Mouse (Mus musculus): ENCODE measurements around the gene Fbn1. TPM values are rescaled to one million over a fixed set of nuclear protein-coding genes. Genes with fewer than 3 reads are reported as not detected.

Gene Fbn1
- polyA plus RNA-seq, 1 experiment from 2014 or later, result 33.7 TPM

DNA sequence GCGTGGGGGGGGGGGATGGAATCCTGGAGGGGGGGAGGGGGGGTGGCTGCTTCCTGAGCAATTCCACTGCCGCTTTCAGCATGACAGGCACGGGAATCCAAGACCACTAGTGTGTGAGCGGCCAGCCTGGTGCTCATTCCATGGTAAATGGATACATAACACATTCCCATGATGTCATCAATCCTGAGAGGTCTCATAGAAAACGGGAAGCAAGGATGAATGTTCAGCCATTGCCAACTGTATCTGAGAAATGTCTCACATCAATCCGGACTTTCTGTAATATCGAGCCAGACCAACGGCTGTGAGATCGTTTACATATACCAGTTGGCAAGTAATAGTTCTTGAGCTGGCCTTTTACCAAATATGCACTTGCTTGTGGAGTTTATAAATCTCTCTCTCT, 87.2 kb downstream of the Fbn1 start:
- no peak overlapping the region for H3K27ac ChIP-seq (ENCODE audit: low read length)
- peaks cover 11% of the 10 kb centered on the region; the same call in 1 of the 2 replicates for H3K4me1 ChIP-seq (ENCODE audit: control insufficient read depth, insufficient read depth, low read length)
- 38% methylated on average over 9 of the region's 9 CpGs for WGBS
- H3K36me3 ChIP-seq (ENCODE audit: control insufficient read depth, insufficient read depth, low read length), result no peaks in the 10 kb centered on the region
- H3K4me3 ChIP-seq (replicated peaks; ENCODE audit: low read length), result no peak overlapping the region
- ATAC-seq (ENCODE audit: insufficient read depth, low FRiP score), result peak; percentile 79
- no peak overlapping the region for H3K9ac ChIP-seq (ENCODE audit: low read length)
- no peaks in the 10 kb centered on the region for H3K9me3 ChIP-seq (replicated peaks; ENCODE audit: control insufficient read depth, low read length)
- H3K27me3 ChIP-seq (ENCODE audit: control insufficient read depth, insufficient read depth, low read length), result no peaks in the 10 kb centered on the region
- no peak overlapping the region for H3K4me2 ChIP-seq (ENCODE audit: low read depth, low read length)

DNA sequence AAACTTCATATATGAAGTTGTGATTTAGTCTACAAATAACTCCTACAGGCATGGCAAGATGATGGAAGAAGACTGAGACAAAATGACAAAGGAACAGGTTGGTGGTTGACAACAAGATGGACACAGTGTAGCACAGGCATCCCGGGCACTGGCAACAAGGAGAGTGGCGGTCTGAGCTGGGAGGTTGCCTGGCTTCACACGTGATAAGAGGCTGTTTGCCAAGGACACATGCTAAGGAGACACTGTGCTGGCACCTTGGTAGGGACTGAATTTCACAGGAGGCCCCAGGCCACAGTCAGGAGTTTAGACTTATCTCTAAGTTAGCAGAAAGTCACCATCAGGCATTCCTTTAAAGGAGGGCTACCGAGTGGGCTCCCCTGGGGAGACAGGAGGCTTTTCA, 88.1 kb downstream of the Fbn1 start:
- Histone ChIP-seq H3K9me3 (replicated peaks; ENCODE audit: control insufficient read depth, low read length) (no peaks in the 10 kb centered on the region), H3K4me3 (replicated peaks; ENCODE audit: low read length) (no peak overlapping the region), H3K4me1 (ENCODE audit: control insufficient read depth, insufficient read depth, low read length) (peaks cover 11% of the 10 kb centered on the region; the same call in 1 of the 2 replicates), H3K4me2 (ENCODE audit: low read depth, low read length) (no peak overlapping the region), H3K36me3 (ENCODE audit: control insufficient read depth, insufficient read depth, low read length) (no peaks in the 10 kb centered on the region), H3K27me3 (ENCODE audit: control insufficient read depth, insufficient read depth, low read length) (no peaks in the 10 kb centered on the region), H3K9ac (ENCODE audit: low read length) (no peak overlapping the region), H3K27ac (ENCODE audit: low read length) (peak overlapping the region; percentile 30; the same call in 1 of the 2 replicates)
- no peak for ATAC-seq (ENCODE audit: insufficient read depth, low FRiP score)
- 80% methylated on average over 4 of the region's 4 CpGs for WGBS

DNA sequence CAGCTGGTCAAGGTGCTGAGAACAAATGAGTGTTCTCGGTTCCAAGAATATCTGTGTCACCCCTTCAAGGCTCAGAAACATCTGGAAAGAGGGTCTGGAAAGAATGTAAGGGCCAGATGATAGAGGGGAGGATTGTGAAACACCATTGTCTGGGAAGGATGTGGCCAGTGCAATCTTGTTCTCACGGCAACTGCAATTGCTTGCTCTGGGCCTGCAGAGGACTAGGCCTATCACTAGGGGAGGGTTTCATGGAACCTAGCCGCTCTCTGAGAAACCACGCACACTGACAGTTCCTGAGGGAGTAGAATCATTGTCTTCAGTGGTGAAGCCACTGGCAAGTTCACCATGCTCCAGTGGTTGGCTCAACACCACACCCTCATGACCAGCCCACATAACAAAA, 89.2 kb downstream of the Fbn1 start:
- no peak for ATAC-seq (ENCODE audit: insufficient read depth, low FRiP score)
- WGBS, result 85% methylated on average over 4 of the region's 4 CpGs
- Histone ChIP-seq H3K27ac (ENCODE audit: low read length) (no peak overlapping the region), H3K4me1 (ENCODE audit: control insufficient read depth, insufficient read depth, low read length) (peaks cover 11% of the 10 kb centered on the region; the same call in 1 of the 2 replicates), H3K9me3 (replicated peaks; ENCODE audit: control insufficient read depth, low read length) (no peaks in the 10 kb centered on the region), H3K9ac (ENCODE audit: low read length) (no peak overlapping the region), H3K4me2 (ENCODE audit: low read depth, low read length) (no peak overlapping the region), H3K27me3 (ENCODE audit: control insufficient read depth, insufficient read depth, low read length) (no peaks in the 10 kb centered on the region), H3K36me3 (ENCODE audit: control insufficient read depth, insufficient read depth, low read length) (no peaks in the 10 kb centered on the region), H3K4me3 (replicated peaks; ENCODE audit: low read length) (no peak overlapping the region)

DNA sequence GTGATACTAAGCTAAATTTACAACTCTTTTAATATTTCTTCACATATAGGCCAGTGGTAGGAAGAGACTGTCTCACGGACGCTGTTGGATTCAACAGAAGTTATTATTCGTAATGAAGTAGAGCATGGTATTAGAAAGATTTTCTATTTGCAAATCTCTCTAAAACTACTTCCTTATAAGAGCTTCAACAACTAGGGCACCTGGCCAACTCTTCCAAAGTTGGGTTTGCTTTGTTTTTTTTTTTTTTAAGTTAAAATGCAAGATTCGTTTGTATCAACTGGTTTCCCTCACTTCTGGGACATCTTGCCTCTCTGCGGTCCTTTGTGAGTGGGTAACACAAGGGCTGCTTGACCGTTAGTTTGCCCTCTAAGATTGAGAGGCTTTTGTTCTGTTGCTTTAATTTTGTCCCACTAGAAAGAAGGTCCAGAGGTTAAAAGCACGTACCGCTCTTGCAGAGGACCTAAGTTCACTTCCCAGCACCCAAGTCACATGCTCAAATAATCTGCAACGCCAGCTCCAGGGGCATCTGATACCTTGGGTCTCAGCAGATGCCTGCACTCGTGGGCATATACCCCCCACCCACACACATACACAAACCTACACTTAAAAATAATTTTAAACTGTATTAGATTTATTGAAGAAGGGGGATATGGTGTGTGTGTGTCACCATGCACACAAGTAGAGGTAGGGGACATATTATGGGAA, 91.1 kb downstream of the Fbn1 start:
- H3K4me2 ChIP-seq (ENCODE audit: low read depth, low read length), result no peak overlapping the region
- peak overlapping the region; percentile 19; the same call in 1 of the 2 replicates for H3K27ac ChIP-seq (ENCODE audit: low read length)
- H3K9ac ChIP-seq (ENCODE audit: low read length), result no peak overlapping the region
- WGBS, result 66% methylated on average over 10 of the region's 10 CpGs
- no peaks in the 10 kb centered on the region for H3K9me3 ChIP-seq (replicated peaks; ENCODE audit: control insufficient read depth, low read length)
- no peak overlapping the region for H3K4me3 ChIP-seq (replicated peaks; ENCODE audit: low read length)
- H3K27me3 ChIP-seq (ENCODE audit: control insufficient read depth, insufficient read depth, low read length), result no peaks in the 10 kb centered on the region
- H3K36me3 ChIP-seq (ENCODE audit: control insufficient read depth, insufficient read depth, low read length), result peaks cover 2% of the 10 kb centered on the region; the same call in 1 of the 2 replicates
- peaks cover 11% of the 10 kb centered on the region; the same call in 1 of the 2 replicates for H3K4me1 ChIP-seq (ENCODE audit: control insufficient read depth, insufficient read depth, low read length)
- no peak for ATAC-seq (ENCODE audit: insufficient read depth, low FRiP score)

DNA sequence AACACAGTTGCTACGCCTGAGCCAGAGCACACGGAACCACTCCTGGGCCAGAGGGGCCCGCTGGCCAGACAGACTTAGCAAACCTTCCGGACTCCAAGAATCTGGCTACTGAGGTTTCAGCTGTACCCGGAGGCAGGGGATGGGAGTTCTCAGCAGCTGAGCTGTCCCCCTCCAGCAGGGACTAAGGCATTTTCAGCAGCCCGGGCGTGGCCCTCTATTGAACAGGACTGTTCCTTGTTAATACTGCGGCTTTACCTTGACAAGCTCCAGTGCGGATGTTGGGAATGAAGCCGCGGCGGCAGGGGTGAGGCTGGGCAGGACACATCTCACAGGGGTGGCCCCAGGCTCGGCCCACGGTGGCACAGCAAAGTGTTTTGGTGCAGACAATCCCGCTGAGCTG, 95.4 kb downstream of the Fbn1 start:
- Histone ChIP-seq H3K36me3 (ENCODE audit: control insufficient read depth, insufficient read depth, low read length) (peaks cover 5% of the 10 kb centered on the region; the same call in 1 of the 2 replicates), H3K4me3 (replicated peaks; ENCODE audit: low read length) (no peak overlapping the region), H3K4me2 (ENCODE audit: low read depth, low read length) (no peak overlapping the region), H3K9me3 (replicated peaks; ENCODE audit: control insufficient read depth, low read length) (no peaks in the 10 kb centered on the region), H3K27ac (ENCODE audit: low read length) (0 out of 2 replicates have a peak overlapping the region, but pooled peaks have one; percentile 20), H3K4me1 (ENCODE audit: control insufficient read depth, insufficient read depth, low read length) (0 out of 2 replicates have a peak, but pooled peaks cover 4% of the 10 kb centered on the region), H3K27me3 (ENCODE audit: control insufficient read depth, insufficient read depth, low read length) (no peaks in the 10 kb centered on the region), H3K9ac (ENCODE audit: low read length) (no peak overlapping the region)
- WGBS, result 72% methylated on average over 15 of the region's 15 CpGs
- no peak for ATAC-seq (ENCODE audit: insufficient read depth, low FRiP score)

DNA sequence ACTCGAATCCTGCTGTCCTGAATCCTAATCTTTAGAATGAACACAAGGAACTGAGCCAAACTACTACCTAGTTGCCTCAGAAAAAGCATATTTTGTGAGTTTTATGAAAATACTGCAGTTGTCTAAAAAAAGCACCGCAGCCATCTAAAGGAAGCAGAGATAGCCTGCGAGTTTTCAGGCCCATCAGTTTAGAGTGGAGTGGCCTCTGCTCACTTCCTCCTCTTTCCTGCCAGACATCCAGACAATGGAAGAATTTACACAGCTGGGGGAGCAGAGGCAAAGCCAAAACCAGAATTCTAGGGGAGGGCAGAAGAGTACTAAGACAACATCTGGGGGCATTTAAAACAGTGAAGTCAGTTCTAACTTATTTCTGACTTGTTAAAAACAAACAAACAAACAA, 96.0 kb downstream of the Fbn1 start:
- WGBS, result 57% methylated on average over 3 of the region's 3 CpGs
- Histone ChIP-seq H3K36me3 (ENCODE audit: control insufficient read depth, insufficient read depth, low read length) (peaks cover 5% of the 10 kb centered on the region; the same call in 1 of the 2 replicates), H3K9me3 (replicated peaks; ENCODE audit: control insufficient read depth, low read length) (no peaks in the 10 kb centered on the region), H3K27ac (ENCODE audit: low read length) (0 out of 2 replicates have a peak overlapping the region, but pooled peaks have one; percentile 20), H3K4me1 (ENCODE audit: control insufficient read depth, insufficient read depth, low read length) (0 out of 2 replicates have a peak, but pooled peaks cover 2% of the 10 kb centered on the region), H3K4me3 (replicated peaks; ENCODE audit: low read length) (no peak overlapping the region), H3K27me3 (ENCODE audit: control insufficient read depth, insufficient read depth, low read length) (no peaks in the 10 kb centered on the region), H3K4me2 (ENCODE audit: low read depth, low read length) (no peak overlapping the region), H3K9ac (ENCODE audit: low read length) (no peak overlapping the region)
- ATAC-seq (ENCODE audit: insufficient read depth, low FRiP score), result no peak

DNA sequence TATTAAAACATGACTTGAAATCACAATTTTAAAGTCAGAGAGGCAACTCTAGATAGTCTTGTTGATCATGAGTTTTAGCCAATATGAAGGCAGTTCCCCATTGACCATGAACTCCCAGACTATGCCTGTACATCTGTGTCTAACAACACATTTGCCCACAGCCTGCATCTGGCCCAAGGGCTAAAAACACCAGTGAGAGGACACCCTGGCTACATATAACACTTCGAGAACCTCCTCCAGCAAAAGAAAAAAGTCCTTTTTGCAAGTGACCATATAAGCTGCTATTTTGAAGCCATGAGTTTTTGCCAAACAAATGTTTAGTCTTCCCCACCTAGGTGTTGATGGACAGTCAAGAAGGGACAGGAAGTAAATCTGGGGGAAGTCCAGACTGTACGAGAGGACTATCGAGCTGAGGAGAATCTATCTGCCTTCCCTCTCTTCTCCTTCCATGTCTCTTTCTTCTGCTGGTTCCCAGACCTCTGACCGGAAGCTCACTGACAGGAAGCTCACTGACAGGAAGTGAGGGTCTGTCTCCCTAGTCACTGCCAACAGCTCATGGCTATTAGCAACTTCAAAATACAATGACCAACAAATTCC, 103.2 kb downstream of the Fbn1 start:
- no peak for ATAC-seq (ENCODE audit: insufficient read depth, low FRiP score)
- Histone ChIP-seq H3K36me3 (ENCODE audit: control insufficient read depth, insufficient read depth, low read length) (no peaks in the 10 kb centered on the region), H3K27me3 (ENCODE audit: control insufficient read depth, insufficient read depth, low read length) (no peaks in the 10 kb centered on the region), H3K9ac (ENCODE audit: low read length) (no peak overlapping the region), H3K4me3 (replicated peaks; ENCODE audit: low read length) (no peak overlapping the region), H3K9me3 (replicated peaks; ENCODE audit: control insufficient read depth, low read length) (no peaks in the 10 kb centered on the region), H3K4me1 (ENCODE audit: control insufficient read depth, insufficient read depth, low read length) (no peaks in the 10 kb centered on the region; the same call in 1 of the 2 replicates), H3K4me2 (ENCODE audit: low read depth, low read length) (no peak overlapping the region), H3K27ac (ENCODE audit: low read length) (no peak overlapping the region)
- WGBS, result 80% methylated on average over 4 of the region's 4 CpGs

DNA sequence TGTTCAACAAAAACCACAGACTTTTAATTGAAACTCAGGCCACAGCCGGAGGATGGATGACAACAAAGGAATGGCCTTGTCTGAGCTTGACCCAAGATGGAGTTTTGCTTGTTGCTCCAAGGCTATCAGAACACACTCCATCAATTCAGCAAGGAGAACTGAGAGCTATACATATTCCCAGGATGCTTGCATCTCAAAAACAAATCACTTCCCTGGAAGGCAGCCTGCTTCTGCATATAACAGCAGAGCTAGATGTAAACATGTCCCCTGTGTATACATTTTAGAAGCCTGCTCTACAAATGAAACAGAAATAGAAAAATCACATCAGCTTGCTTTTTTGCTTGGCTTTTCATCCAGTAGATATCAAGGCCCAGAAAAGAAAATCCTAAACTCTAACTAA, 105.5 kb downstream of the Fbn1 start:
- no peak for ATAC-seq (ENCODE audit: insufficient read depth, low FRiP score)
- no peaks in the 10 kb centered on the region for H3K9me3 ChIP-seq (replicated peaks; ENCODE audit: control insufficient read depth, low read length)

DNA sequence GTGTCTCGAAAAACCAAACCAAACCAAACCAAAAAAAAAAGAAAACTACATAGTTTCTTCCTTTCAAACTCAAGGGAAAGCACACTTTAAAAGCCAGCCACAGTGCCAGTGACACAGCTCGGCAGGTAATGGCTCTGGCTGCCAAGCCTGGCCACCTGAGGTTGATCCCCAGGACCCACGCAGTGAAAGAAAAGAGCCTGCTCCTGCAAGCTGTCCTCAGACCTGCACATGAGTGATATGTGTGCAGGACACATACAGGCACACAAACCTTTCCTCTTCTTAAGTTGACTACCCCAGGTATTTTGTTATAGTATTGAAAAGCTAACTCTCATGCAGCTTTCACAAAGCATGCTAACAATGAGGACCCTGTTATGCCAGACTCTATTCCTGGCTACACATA, 107.7 kb downstream of the Fbn1 start:
- Histone ChIP-seq H3K9me3 (replicated peaks; ENCODE audit: control insufficient read depth, low read length) (no peaks in the 10 kb centered on the region), H3K4me1 (ENCODE audit: control insufficient read depth, insufficient read depth, low read length) (peaks cover 5% of the 10 kb centered on the region), H3K27me3 (ENCODE audit: control insufficient read depth, insufficient read depth, low read length) (no peaks in the 10 kb centered on the region), H3K27ac (ENCODE audit: low read length) (no peak overlapping the region), H3K36me3 (ENCODE audit: control insufficient read depth, insufficient read depth, low read length) (no peaks in the 10 kb centered on the region), H3K9ac (ENCODE audit: low read length) (no peak overlapping the region), H3K4me2 (ENCODE audit: low read depth, low read length) (no peak overlapping the region), H3K4me3 (replicated peaks; ENCODE audit: low read length) (no peak overlapping the region)
- no peak for ATAC-seq (ENCODE audit: insufficient read depth, low FRiP score)
- WGBS, result 92% methylated on average over 3 of the region's 3 CpGs

More for the DNA sequence above, 105.5 kb downstream of the Fbn1 start:
- no peak overlapping the region for H3K4me2 ChIP-seq (ENCODE audit: low read depth, low read length)
- no peaks in the 10 kb centered on the region for H3K27me3 ChIP-seq (ENCODE audit: control insufficient read depth, insufficient read depth, low read length)
- peaks cover 5% of the 10 kb centered on the region for H3K4me1 ChIP-seq (ENCODE audit: control insufficient read depth, insufficient read depth, low read length)
- WGBS, result 50% methylated on average over 1 of the region's 1 CpGs
- H3K36me3 ChIP-seq (ENCODE audit: control insufficient read depth, insufficient read depth, low read length), result no peaks in the 10 kb centered on the region
- no peak overlapping the region for H3K9ac ChIP-seq (ENCODE audit: low read length)
- H3K4me3 ChIP-seq (replicated peaks; ENCODE audit: low read length), result no peak overlapping the region
- H3K27ac ChIP-seq (ENCODE audit: low read length), result peak overlapping the region; percentile 55; the same call in 1 of the 2 replicates
